Mouse (Mus musculus): ENCODE measurements around the gene Ncf4.

Gene Ncf4

GRCm38 (mm10) chr15:78309865-78310264 is 65.3 kb downstream of the Ncf4 start:
- DNase-seq (ENCODE audit: low spot score in 2 of 2): no peak

GRCm38 (mm10) chr15:78310971-78311370 is 66.4 kb downstream of the Ncf4 start:
- no peak for DNase-seq (ENCODE audit: low spot score in 2 of 2)
